Mouse (Mus musculus) kidney, postnatal 10 days (tissue): ENCODE results near the gene Capn8.
"Not testable (repeated sequence)": the region's sequence is repeated elsewhere in the genome, so short reads cannot be mapped to it uniquely, and the experiment has no call there.

Source experiments
- DNase-seq: peaks from one replicate; pipeline ENCODE4 v3.0.0; 2021; ENCODE audit warnings: mixed read lengths

Capn8 gene

GRCm38 (mm10) chr1:182620470-182620869, 55.7 kb downstream of the Capn8 start:
- DNase-seq = peak; percentile 26

GRCm38 (mm10) chr1:182621256-182621655, 56.4 kb downstream of the Capn8 start:
- no peak for DNase-seq

- peak; percentile 29 for DNase-seq
These were observed 61.4 kb downstream of the Capn8 start for GRCm38 (mm10) chr1:182626197-182626596.

GRCm38 (mm10) chr1:182629228-182629627, 64.4 kb downstream of the Capn8 start:
- no peak for DNase-seq

DNA sequence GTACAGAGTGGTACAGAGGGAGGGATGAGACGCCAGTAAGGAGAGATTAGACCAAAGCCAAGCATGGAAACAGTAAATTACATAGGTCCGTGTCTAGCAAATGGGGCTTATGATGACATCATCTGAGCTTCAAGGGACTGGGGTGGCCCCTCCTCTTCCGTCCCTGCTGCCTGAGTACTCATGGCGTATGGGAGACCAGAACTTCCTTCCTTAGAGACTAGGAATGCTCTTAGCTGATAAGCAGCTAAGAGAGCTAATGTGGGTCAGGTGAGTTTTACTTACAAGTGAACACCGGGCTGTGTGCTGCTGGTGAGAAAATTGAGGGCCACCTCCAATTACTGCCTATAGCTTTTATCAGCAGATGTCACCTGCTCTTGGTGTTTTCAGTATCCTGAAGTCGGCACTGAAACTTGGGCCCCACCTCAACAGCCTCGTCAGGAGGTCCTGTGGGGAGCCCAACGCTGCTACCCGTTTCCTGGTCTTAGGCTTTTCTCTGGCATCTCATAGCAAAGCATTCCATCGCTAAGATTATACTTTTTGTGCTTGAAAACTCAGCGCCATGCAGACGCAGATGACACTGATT, 69.0 kb downstream of the Capn8 start:
- no peak for DNase-seq

GRCm38 (mm10) chr1:182639016-182639415, 74.2 kb downstream of the Capn8 start:
- peak; percentile 27 for DNase-seq

GRCm38 (mm10) chr1:182639456-182639855, 74.6 kb downstream of the Capn8 start:
- no peak for DNase-seq

- DNase-seq = no peak
These were observed 75.3 kb downstream of the Capn8 start for GRCm38 (mm10) chr1:182640094-182640493.

DNA sequence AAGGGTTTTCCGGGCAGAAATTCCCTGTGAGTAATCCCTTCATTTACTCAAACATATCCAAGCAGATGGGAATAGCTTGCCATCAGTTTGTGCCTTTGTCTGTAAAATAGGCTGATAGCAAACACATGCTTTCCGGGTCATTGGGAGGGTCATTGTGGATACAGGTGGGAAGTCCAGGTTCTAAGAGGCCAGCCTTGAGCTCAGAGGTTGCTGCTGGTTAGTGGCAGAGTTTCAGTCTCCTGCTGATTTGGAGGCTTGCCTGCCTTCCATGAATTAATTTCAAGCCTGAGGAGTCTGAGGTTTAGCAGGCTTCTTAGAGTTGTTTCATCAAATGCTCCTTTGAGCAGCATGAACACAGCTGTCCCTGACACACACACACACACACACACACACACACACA, 78.0 kb downstream of the Capn8 start:
- DNase-seq = no peak

DNA sequence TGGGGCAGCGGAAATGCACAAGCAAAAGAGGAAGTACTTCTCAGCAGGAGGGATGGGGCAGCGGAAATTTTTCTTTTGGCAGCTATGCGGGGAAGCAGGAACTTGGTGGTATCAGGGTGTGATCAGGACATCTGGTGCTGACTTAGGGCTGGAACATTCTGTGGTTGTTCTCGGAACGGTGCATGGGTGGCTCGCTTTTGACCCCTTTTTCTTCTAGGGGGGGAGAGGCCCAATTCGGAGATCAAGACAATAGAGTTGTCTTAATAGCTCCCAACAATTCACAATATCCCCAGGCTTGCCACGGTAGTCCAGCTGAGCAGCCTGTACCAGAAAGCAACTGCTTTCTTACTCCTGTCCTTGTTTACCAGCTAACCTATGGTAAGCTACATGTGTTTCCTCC, 79.6 kb downstream of the Capn8 start:
- not testable (repeated sequence) for DNase-seq

GRCm38 (mm10) chr1:182645211-182645668, 80.4 kb downstream of the Capn8 start:
- DNase-seq = no peak

GRCm38 (mm10) chr1:182646796-182647195, 82.0 kb downstream of the Capn8 start:
- no peak for DNase-seq

DNA sequence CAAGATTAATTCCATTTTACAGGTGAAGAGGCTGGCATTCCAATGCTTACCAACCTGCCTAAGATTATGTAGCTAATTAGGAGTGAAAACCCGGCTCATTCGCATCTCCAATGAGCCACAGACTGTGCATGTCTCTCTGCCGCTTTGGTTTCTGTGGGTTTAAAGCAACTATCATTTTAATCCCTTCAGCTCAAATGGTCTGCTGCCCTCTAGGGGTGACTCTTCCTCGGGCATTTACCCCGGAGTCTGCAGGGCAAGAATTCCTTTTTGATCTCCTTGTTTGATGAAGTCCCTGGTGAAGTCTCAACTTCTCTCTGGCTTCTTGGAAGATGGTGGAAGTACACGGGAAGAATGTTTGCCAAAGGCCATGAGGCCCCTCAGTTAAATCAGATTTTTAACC, 93.0 kb downstream of the Capn8 start:
- DNase-seq = peak; percentile 84

DNA sequence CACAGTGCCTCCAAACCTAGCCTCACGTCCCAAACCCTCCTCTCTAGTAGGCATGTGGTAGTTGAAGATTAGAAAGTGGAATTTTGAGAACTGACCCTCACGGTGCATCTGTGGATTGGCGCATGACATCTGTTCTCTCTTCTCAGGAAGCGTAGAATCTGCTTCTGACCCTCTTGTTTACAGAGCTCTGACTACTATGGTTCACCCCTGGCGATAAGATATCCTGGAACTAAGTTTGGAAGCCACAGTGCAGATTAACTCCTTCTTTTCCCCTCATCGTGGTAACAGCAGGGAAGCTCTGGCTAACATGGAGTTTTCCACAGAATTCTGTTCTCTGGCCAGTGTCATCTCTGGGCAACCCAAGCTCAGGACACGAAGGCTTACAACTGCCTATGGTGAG, 95.6 kb downstream of the Capn8 start:
- no peak for DNase-seq

- peak; percentile 33 for DNase-seq
These were observed 98.9 kb downstream of the Capn8 start for GRCm38 (mm10) chr1:182663671-182664070.

DNA sequence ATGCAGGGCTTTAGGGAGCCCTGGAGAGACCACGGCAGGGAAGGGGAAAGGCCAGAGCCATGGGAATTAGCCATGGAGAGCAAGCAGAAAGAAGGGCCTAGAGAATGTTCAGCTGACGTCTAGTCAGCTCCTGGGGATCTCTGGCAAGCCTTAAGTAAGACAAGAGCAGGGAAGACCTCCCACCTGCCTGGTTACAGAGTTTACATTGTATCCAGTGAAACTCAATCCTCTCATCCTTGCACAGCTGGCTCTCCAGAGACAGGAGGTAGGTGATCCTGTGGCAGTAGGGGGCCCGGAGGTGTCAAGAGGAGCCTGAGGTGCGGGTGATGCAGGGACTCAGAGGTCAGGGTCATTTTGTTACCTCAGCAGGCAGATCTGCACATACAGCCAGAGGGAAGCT, 100.0 kb downstream of the Capn8 start:
- no peak for DNase-seq

GRCm38 (mm10) chr1:182667281-182667680, 102.5 kb downstream of the Capn8 start:
- no peak for DNase-seq

DNA sequence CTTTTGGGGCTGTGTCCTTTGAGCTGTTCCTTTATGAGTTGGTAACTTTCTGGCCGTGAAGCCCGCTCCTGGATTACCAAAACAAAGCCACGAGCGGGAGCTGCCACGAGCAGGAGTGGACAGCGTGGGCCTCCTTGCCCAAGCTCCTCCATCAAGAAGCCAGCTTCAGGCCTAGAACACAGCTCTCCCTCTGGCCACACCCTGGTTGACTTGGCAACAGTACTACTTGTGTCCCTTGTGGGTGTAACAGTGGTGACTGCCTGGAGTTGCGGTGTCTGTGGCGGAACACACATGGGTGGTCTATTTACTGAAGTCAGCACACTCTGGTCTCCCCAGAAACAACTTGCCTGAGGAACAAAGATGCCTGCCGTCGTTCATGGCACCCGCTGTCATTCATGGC, 104.9 kb downstream of the Capn8 start:
- DNase-seq = peak; percentile 16

GRCm38 (mm10) chr1:182670563-182671342, 105.9 kb downstream of the Capn8 start:
- peak; percentile 72 for DNase-seq

- DNase-seq = peak; percentile 26
These were observed 106.5 kb downstream of the Capn8 start for GRCm38 (mm10) chr1:182671343-182671624.

DNA sequence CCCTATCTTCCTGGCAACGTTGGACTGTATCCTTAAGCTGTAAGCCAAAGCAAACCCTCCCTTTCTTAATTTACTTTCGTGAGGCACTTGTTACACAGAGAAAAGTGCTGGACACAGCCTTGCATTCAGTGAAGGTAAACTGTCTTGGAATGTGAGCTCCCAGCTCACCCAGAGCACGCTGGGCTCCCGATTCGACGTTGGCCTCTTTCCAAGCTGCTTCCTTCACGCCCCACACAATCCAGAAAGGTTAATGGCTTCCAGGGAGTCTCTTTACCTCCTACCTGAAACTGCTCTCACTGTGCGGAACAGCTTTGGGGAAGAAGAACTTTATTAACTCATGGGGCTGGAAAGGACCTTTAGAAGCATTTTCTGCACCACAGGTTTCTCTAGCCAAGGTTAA, 110.5 kb downstream of the Capn8 start:
- DNase-seq = peak; percentile 45

DNA sequence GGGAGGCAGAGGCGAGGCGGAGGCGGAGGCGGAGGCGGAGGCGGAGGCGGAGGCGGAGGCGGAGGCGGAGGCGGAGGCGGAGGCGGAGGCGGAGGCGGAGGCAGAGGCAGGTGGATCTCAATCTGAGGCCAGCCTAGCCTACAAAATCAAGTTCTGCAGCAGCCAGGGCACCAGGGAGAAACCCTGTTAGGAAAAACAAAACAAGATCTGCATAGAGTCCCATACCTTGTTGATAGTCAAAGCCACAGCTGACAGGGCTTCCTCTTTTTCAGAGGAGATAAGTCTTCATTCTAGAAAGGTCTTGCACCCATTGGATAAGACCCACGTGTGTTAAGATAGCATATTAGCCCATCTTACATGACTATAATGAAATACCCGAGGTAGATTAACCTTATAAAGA, 113.3 kb downstream of the Capn8 start:
- no peak for DNase-seq

DNA sequence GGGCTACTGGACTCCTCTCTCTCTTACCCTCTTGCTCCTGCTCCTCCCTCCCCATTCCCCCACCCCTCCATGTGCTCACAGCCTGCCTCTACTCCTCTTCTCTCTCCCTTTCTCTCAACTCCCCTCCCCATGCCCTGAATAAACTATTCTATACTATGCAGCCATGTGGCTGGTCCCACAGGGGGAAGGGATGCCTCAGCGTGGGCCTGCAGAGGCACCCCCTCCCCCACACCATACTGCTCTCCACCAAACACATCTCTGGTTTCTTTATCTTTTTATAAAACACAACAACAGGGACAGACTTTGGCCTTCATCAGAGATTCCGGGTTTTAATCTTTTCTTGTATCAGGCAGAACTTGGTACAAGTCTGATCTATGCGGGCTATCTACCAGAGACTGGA, 114.4 kb downstream of the Capn8 start:
- no peak for DNase-seq

GRCm38 (mm10) chr1:182679582-182679981, 114.8 kb downstream of the Capn8 start:
- peak; percentile 29 for DNase-seq
